Mouse (Mus musculus): Measurements from ENCODE around the gene Prok2.

Prok2 gene

GRCm38 (mm10) chr6:99725971-99726561 is at the start of gene Prok2:
Gene Prok2 (minus strand): TSS chr6:99726392.
- DNase-seq, result no peak

GRCm38 (mm10) chr6:99774680-99775079 is 48.5 kb upstream of the Prok2 start:
- no peak for DNase-seq

GRCm38 (mm10) chr6:99768495-99768894 is 42.3 kb upstream of the Prok2 start:
- DNase-seq, result no peak

- DNase-seq, result no peak
These were observed 38.7 kb upstream of the Prok2 start for GRCm38 (mm10) chr6:99764916-99765315.

GRCm38 (mm10) chr6:99762069-99762985 is 36.1 kb upstream of the Prok2 start:
- no peak for DNase-seq

- DNase-seq, result no peak
These were observed 29.9 kb upstream of the Prok2 start for GRCm38 (mm10) chr6:99756105-99756504.

- no peak for DNase-seq
These were observed 25.1 kb upstream of the Prok2 start for GRCm38 (mm10) chr6:99751308-99751707.

- no peak for DNase-seq
These were observed 20.1 kb upstream of the Prok2 start for GRCm38 (mm10) chr6:99746275-99746674.

GRCm38 (mm10) chr6:99742866-99743265 is 16.7 kb upstream of the Prok2 start:
- DNase-seq, result no peak

GRCm38 (mm10) chr6:99734666-99735065 is 8.5 kb upstream of the Prok2 start:
- DNase-seq, result no peak

GRCm38 (mm10) chr6:99732673-99733072 is 6.5 kb upstream of the Prok2 start:
- no peak for DNase-seq

- no peak for DNase-seq
These were observed 5.7 kb upstream of the Prok2 start for GRCm38 (mm10) chr6:99731926-99732325.

- DNase-seq, result no peak
These were observed 3.7 kb upstream of the Prok2 start for GRCm38 (mm10) chr6:99729853-99730252.

- no peak for DNase-seq
These were observed 548 bp upstream of the Prok2 start for GRCm38 (mm10) chr6:99726576-99727303.

- no peak for DNase-seq
These were observed 3.8 kb downstream of the Prok2 start for GRCm38 (mm10) chr6:99722390-99722789.

GRCm38 (mm10) chr6:99721032-99721431 is 5.2 kb downstream of the Prok2 start:
- no peak for DNase-seq

GRCm38 (mm10) chr6:99715913-99716312 is 10.3 kb downstream of the Prok2 start:
- no peak for DNase-seq

- no peak for DNase-seq
These were observed 11.0 kb downstream of the Prok2 start for GRCm38 (mm10) chr6:99715191-99715590.

- DNase-seq, result no peak
These were observed 12.9 kb downstream of the Prok2 start for GRCm38 (mm10) chr6:99713256-99713655.

- DNase-seq, result no peak
These were observed 14.6 kb downstream of the Prok2 start for GRCm38 (mm10) chr6:99711576-99712101.

- DNase-seq, result no peak
These were observed 25.7 kb downstream of the Prok2 start for GRCm38 (mm10) chr6:99700484-99700883.

- DNase-seq, result no peak
These were observed 33.0 kb downstream of the Prok2 start for GRCm38 (mm10) chr6:99692916-99693841.
